Mouse (Mus musculus) liver, embryonic 14.5 days (tissue): ENCODE data around the gene Hist1h4n. TPM values are rescaled to one million over a fixed set of nuclear protein-coding genes. Genes with fewer than 3 reads are reported as not detected.
"Not testable (repeated sequence)": the region's sequence is repeated elsewhere in the genome, so short reads cannot be mapped to it uniquely, and the experiment has no call there.

ENCODE experiments used
- ATAC-seq: fragments of 200-750 bp; cut with Nextera tagmentation; 2 replicates; pipeline ENCODE4 v1.8.0; 2017; ENCODE audit warnings: moderate number of reproducible peaks, mild to moderate bottlenecking, moderate library complexity; ENCODE audit not compliant: insufficient read depth
- DNase-seq, 3 experiments: peaks; one replicate each; pipeline ENCODE4 v3.0.0-alpha.2; 2012 to 2013; ENCODE audit warnings: low read depth in 3 of 3, low spot score in 3 of 3
- H3K27ac ChIP-seq: fragments of 300-500 bp; sonication (generic); 2 replicates; pipeline ENCODE4 v1.5.1; 2014; ENCODE audit warnings: moderate library complexity, mild to moderate bottlenecking, control low read depth, inconsistent platforms
- H3K27me3 ChIP-seq: fragments of 300-500 bp; sonication (generic); 2 replicates; pipeline ENCODE4 v1.6.1; 2014; ENCODE audit warnings: mild to moderate bottlenecking, low read length, moderate library complexity; ENCODE audit not compliant: control insufficient read depth, insufficient read depth
- H3K36me3 ChIP-seq: fragments of 300-500 bp; sonication (generic); replicated peaks from 2 replicates; pipeline ENCODE4 v1.6.1; 2014; ENCODE audit warnings: low read depth; ENCODE audit not compliant: control insufficient read depth, insufficient read depth
- H3K4me1 ChIP-seq, 2 experiments: fragments of 200-500 bp in 1 of 2; fragments of 300-500 bp in 1 of 2; sonication (generic) in 1 of 2; replicated peaks; 2 replicates each; pipeline ENCODE4 v1.6.1; 2012 to 2014; ENCODE audit warnings: antibody characterized with exemption in 1 of 2, inconsistent platforms in 1 of 2, low read length in 1 of 2; ENCODE audit not compliant: control insufficient read depth in 2 of 2, insufficient read depth in 2 of 2
- H3K4me2 ChIP-seq: fragments of 300-500 bp; sonication (generic); 2 replicates; pipeline ENCODE4 v1.6.1; 2014; ENCODE audit warnings: low read depth, mild to moderate bottlenecking, control low read depth, moderate library complexity
- H3K4me3 ChIP-seq, 2 experiments: fragments of 200-500 bp in 1 of 2; fragments of 300-500 bp in 1 of 2; sonication (generic) in 1 of 2; 2 replicates each; pipeline ENCODE4 v1.5.1; 2012 to 2014; ENCODE audit warnings: low read depth in 2 of 2, low read length in 2 of 2, mild to moderate bottlenecking in 2 of 2, control low read depth in 1 of 2, inconsistent platforms in 1 of 2, moderate library complexity in 1 of 2; ENCODE audit not compliant: insufficient read depth in 1 of 2
- H3K9ac ChIP-seq: fragments of 300-500 bp; sonication (generic); replicated peaks from 2 replicates; pipeline ENCODE4 v1.6.1; 2014; ENCODE audit warnings: mild to moderate bottlenecking, control low read depth, moderate library complexity
- H3K9me3 ChIP-seq: fragments of 300-500 bp; sonication (generic); 2 replicates; pipeline ENCODE4 v1.6.1; 2016; ENCODE audit warnings: low read length, mixed read lengths; ENCODE audit not compliant: control insufficient read depth
- CTCF ChIP-seq: IDR thresholded peaks from 2 replicates; pipeline ENCODE4 v1.5.1; 2016; ENCODE audit warnings: antibody characterized with exemption, low read depth, control low read depth
- EP300 ChIP-seq: IDR thresholded peaks from 2 replicates; pipeline ENCODE4 v1.6.1; 2016; ENCODE audit warnings: antibody characterized with exemption, low read depth
- WGBS: fragments of 180-500 bp; shearing (Covaris S2); extraction: QIAGEN DNeasy Blood & Tissue Kit; methylation state at CpG from one replicate; pipeline ENCODE4 v1.1.7; 2014; ENCODE audit not compliant: insufficient replicate concordance; 5-methylcytosine and 5-hydroxymethylcytosine counted together
- polyA plus RNA-seq, 2 experiments: library from polyadenylated mRNA; depleted of rRNA in 1 of 2; stranded (reverse) in 1 of 2; unstranded in 1 of 2; fragments of >200 nt; fragmentation: Nextera tagmentation in 1 of 2; extraction: Ambion mirVana in 1 of 2; gene quantifications; 2 replicates each; pipeline versions ENCODE4 v1.2.1 to v1.2.3; 2012 to 2014

The Hist1h4n gene
- 37.4 and 50.3 TPM in 2 replicates for polyA plus RNA-seq (2012; rRNA removed)
- polyA plus RNA-seq (2014; fragmentation: Nextera tagmentation; extraction: Ambion mirVana) = 33.6 and 35.5 TPM in 2 replicates

DNA sequence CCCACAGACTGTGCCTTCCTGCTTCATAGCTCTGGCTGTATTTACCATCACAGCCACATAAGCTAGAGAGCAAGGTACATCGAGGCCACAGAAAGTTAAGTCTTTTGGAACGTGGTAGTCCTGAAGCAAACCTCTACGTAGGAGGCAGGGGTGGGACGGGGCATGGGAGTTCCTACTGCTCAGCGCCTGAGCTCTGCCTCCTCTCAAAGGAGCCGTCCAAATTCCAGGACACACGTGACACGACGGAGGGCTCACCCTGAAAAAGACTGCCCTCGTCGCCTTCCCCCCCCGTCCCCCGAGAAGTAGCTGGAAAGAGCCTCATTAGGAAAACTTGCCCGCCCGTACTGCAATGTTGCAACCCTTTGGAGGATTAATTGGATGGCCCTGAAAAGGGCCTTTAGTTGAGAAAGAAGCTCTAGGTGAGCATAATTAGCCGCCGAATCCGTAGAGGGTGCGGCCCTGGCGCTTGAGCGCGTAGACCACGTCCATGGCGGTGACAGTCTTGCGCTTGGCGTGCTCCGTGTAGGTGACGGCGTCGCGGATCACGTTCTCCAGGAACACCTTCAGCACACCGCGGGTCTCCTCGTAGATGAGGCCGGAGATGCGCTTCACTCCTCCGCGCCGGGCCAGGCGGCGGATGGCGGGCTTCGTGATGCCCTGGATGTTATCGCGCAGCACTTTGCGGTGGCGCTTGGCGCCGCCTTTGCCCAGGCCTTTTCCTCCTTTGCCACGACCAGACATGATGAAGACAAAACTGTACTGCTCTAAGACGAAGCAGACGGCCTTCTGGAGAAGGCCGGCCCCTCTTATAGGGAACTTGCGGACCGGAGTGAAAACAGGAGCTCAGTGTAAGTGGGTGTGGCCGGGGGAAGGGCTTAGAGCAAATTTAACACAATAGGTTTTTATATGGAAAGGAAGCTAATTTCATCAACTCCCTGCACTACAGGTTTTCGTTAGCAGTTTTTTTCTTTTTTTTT is at the start of gene Hist1h4n:
Hist1h4n (minus strand) TSS at position 779 of the 977 bp plus-strand sequence.
- under 1% methylated on average over 23 of the region's 58 CpGs for WGBS
- not testable (repeated sequence) for DNase-seq

DNA sequence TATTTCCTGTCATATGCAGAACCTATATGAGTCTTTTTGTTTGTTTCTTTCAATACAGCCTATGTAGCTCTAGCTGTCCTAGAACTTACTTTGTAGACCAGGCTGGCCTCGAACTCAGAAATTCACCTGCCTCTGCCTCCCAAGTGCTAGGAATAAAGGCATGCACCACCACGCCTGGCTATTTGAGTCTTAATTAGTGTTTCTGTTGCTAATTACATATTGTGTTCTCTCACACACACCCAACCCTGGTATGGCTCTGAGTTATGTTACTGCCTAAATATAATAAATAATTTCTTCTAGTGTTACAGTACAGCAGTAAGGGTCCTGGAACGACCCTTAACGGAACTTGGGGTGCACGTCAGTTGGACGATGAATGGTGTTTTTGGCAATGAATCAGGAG is 48.7 kb upstream of the Hist1h4n start:
- Histone ChIP-seq H3K4me2 (no peak overlapping the region), H3K36me3 (no peaks in the 10 kb centered on the region), H3K4me3 (no peak overlapping the region), H3K9ac (no peak overlapping the region), H3K27ac (no peak overlapping the region), H3K4me1 (peaks cover 3 to 6% of the 10 kb centered on the region in 2 experiments; a peak in 2 of 4 replicates), H3K9me3 (no peaks in the 10 kb centered on the region), H3K27me3 (no peaks in the 10 kb centered on the region; the same call in 1 of the 2 replicates)
- no peak for ATAC-seq
- no peak for TF ChIP-seq EP300
- TF ChIP-seq CTCF = no peak
- 74% methylated on average over 6 of the region's 6 CpGs for WGBS
- no peak for DNase-seq

More for the DNA sequence above, at the start of gene Hist1h4n:
- ATAC-seq = peak; percentile 70
- peak; percentile 53; the same call in 1 of the 2 replicates for TF ChIP-seq EP300
- not testable (repeated sequence) for H3K27me3 ChIP-seq, H3K9me3 ChIP-seq, H3K36me3 ChIP-seq, H3K4me1 ChIP-seq
- Histone ChIP-seq H3K27ac (peak within 1 kb of the TSS; percentile 76), H3K9ac (peak within 1 kb of the TSS; percentile 62), H3K4me2 (peak within 1 kb of the TSS; percentile 46), H3K4me3 (peak within 1 kb of the TSS; percentile 21 to 39; a peak in 3 of 4 replicates)

DNA sequence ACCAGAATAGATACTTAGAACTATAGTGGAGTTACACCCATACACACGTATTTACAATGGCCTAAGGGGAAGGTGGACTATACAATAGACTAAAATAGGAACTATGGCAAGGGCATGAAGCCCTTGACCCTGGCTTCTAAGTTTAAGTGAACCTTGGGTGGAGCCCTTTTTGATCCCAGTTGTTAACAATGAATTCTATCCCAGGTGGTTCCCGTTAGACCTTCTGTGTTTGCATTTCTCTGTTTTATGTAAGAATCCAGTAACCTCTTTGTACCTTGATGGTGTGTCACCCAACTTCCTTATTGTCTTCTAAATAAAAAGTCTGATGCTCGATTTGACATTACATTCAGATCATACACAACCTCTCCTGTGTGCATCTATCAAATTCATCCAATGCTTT is 33.5 kb upstream of the Hist1h4n start:
- H3K27ac ChIP-seq, H3K4me3 ChIP-seq, H3K4me1 ChIP-seq, H3K4me2 ChIP-seq, H3K36me3 ChIP-seq, H3K9me3 ChIP-seq, H3K27me3 ChIP-seq, ATAC-seq, H3K9ac ChIP-seq, DNase-seq: not testable (repeated sequence)
- 40% methylated on average over 3 of the region's 3 CpGs for WGBS

DNA sequence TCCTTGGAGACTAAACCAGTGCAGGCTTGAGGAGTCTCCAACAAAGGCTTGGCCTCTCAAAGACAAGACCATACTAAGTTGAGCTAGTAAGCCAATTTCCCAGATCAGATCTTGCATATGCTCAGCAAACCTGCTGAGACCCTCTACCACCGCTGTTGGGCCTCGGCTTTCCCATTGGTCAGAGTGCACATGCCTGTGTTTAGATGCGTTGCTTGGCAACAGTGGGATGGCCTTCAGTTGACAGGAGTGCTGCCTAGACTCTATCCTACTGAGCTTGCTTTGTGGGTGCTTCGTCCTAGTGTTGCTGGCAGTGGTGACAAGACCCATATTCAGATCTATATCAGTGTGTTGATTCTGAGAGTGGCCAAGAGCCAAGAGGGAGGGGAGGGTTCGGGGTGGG is 29.6 kb upstream of the Hist1h4n start:
- H3K27ac ChIP-seq = no peak overlapping the region
- DNase-seq (no peak), ATAC-seq (no peak)
- 27% methylated on average over 5 of the region's 5 CpGs for WGBS
- no peaks in the 10 kb centered on the region for H3K36me3 ChIP-seq
- H3K9ac ChIP-seq = no peak overlapping the region
- H3K4me2 ChIP-seq = no peak overlapping the region
- no peaks in the 10 kb centered on the region for H3K27me3 ChIP-seq
- no peaks in the 10 kb centered on the region for H3K4me1 ChIP-seq
- H3K9me3 ChIP-seq = no peaks in the 10 kb centered on the region
- TF ChIP-seq CTCF (no peak), EP300 (no peak)
- no peak overlapping the region for H3K4me3 ChIP-seq

DNA sequence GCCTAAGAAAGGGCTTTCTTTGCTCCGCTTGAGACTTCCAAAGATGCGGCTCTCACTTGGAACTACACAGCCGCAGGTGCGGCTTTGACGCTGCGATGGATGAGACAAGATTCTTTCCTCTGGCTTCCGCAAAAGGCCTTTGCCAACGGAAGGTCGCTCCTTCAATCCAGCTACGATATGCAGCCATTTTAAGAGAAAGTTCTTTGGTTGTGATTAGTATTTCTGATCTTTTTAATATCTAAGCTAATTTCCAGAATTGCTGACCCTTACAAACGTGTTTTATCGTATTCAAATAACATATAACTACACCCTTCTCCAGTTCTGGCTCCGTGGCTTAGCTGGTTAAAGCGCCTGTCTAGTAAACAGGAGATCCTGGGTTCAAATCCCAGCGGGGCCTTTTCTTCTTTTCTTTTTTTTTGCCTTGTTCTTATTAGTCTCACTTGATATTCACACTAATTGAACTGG is 23.7 kb upstream of the Hist1h4n start:
- peaks cover 0 to 5% of the 10 kb centered on the region in 2 experiments; a peak in 2 of 4 replicates for H3K4me1 ChIP-seq
- WGBS = under 1% methylated on average over 15 of the region's 15 CpGs
- peak; percentile 68; the same call in 1 of the 2 replicates for ATAC-seq
- H3K4me3 ChIP-seq = peak overlapping the region; percentile 68 to 95
- H3K27ac ChIP-seq = no peak overlapping the region
- H3K27me3 ChIP-seq = no peaks in the 10 kb centered on the region
- peak overlapping the region; percentile 68 for H3K9ac ChIP-seq
- H3K36me3 ChIP-seq = no peaks in the 10 kb centered on the region
- DNase-seq = peak; percentile 48 to 66 (median 52)
- TF ChIP-seq CTCF (no peak), EP300 (no peak)
- H3K4me2 ChIP-seq = peak overlapping the region; percentile 77
- no peaks in the 10 kb centered on the region for H3K9me3 ChIP-seq
